Mouse (Mus musculus): Measurements from ENCODE around the gene Adamtsl2.

Adamtsl2 gene

GRCm38 (mm10) chr2:27077655-27078244, 1.4 kb upstream of the Adamtsl2 start:
- peak; percentile 70 for DNase-seq

DNA sequence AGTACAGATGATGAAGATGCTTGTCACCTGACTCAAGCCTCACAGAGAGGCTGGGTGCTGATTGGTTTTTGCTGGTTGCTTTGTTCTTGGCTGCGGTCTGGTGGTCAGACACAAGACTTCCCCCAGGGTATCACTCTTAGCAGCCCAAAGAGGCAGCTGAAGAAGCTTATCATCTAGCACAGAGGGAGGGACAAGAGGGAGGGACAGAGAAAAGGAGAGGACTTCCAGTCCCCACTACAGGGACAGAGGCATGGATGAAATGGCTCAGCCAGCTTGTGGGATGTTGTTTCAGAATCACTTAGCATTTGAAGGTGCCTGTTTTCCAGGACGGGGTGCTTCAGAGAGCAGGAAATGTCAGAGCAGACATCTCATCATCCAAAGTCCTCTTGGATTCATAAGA, 867 bp upstream of the Adamtsl2 start:
- DNase-seq: no peak

DNA sequence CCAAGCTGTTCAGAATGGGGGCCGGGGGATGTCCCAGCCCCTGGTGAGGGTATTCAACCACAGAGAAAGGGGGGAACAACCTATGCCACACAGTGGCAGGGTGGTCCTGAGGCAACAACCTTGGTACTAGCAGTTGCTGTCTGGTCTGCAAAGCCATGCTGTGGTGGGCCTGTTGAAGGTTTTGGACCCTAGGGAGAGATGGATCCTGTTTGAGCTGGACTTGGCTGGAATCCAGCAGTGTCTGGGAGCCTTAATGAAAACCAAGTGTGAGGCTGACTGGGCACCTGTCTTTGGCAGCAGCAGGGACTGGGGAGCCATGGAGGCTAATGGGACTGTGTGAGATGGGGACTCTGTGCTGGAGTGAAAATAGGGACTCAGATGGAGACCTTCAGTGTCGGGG, 470 bp downstream of the Adamtsl2 start:
- DNase-seq: peak; percentile 43

DNA sequence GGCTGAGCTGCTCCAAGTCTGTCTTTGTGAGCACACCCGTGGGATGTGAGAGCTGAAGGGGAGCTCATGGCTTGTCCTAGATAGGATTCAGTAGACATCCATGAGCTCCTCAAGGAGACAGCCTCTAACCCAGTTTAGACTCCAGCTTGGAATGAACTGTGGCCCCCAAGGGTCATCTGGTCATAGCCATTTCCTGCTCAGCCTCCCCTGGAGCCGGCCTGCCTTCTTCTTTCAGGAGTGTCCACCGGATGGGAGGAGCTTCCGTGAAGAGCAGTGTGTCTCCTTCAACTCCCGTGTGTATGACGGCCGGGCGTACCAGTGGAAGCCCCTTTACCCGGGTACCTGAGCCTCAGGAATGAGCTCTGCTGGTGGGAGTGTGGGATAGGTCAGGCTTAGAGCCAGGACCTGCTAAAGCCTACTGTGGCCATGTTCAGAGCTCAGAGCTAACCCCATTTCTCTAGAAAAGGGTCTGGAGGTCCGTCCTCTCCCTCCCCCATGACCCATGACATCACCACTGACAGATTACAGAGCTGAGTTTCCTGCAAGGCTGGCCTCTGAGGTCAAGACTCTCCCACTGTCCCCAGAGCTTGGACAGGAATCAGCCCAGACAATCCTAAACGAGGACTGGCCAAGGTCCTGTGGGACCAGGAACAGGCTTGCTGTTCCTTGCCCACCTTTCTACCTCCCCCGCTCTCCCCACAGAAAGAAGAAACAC, 4.7 kb downstream of the Adamtsl2 start:
- no peak for DNase-seq

DNA sequence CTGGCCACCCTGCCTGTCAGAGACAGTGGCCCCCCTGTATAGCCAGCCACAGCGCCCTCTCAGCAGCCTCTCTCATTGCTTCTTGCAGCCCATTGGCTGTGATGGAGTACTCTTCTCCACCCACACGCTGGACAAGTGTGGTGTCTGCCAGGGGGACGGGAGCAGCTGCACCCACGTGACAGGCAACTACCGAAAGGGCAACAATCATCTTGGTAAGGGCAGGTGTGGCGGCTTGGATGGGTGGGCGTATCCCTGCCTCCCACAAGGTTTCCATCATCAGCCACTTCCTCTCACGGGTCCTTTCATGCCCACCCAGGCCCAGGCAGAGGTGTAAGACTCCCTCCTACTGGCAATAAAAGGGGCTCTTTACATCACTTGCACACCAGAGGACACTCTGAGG, 5.8 kb downstream of the Adamtsl2 start:
- peak; percentile 63 for DNase-seq

GRCm38 (mm10) chr2:27085801-27086200, 6.6 kb downstream of the Adamtsl2 start:
- DNase-seq: no peak

GRCm38 (mm10) chr2:27086483-27087010, 7.4 kb downstream of the Adamtsl2 start:
- DNase-seq: no peak

DNA sequence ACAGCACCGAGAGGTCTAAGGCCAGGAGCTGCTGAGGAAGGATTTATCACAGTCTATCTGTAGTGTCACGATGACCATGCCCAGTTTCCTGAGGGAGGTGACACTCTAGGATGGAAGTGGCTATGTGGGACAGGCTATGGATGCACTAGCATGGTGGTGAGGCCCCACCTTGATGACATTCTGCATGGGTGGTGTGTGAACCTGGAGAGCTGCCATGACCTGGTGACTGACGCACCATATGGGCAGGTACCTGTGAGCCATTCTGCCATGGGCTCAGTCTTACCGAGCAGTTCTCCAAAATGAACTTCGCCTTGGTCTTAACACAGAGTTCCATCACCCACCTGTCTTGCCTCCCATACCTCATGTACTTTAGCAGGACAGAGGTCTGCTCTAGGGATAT, 8.4 kb downstream of the Adamtsl2 start:
- DNase-seq: no peak

DNA sequence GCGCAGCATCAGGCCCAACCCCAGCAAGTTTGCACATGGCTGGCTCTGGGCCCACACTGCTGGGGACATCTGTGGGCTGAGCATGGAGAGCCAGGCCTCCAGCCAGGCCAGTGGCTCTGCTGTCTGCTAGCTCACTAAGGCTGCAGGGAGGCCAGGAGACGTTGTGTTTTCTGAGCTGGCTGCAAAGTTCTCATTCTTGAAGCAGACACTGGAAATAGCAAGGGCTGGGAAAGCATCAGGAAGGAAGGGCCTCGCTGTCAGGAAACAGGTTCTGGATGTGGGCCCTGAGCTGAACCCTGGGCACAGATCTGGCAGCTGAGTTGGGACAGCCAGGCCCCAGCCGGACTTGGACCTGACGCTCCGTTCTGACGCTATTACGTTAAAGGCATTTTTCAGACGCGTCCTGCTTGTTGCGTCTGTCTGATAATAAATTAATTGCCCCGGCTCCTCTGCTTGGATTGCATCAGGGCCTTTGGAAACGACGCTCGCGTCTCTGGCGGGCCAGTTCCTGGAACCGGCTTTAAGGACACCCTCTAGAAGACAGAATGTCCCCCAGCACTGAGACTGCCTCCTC, 9.0 kb downstream of the Adamtsl2 start:
- DNase-seq: no peak

GRCm38 (mm10) chr2:27088700-27089099, 9.5 kb downstream of the Adamtsl2 start:
- no peak for DNase-seq

DNA sequence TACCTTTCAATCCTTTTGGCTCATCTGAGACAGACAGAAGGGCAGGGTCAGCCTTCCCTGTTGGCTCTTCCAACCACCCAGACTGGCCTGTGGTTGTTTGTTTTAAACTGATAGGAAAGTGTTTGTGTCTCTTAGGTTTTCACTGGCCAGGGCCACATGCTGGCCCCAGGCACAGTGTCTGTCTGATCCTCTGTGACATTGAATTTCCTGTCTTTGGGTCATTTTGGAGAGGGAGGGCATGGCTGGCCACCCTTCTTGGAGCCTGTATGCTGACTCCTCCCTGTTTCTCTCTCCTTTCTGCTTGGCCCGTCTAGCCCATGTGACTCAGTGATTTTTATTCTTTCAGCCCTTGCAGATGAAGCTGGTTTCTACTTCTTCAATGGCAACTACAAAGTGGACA, 10.1 kb downstream of the Adamtsl2 start:
- DNase-seq: no peak

DNA sequence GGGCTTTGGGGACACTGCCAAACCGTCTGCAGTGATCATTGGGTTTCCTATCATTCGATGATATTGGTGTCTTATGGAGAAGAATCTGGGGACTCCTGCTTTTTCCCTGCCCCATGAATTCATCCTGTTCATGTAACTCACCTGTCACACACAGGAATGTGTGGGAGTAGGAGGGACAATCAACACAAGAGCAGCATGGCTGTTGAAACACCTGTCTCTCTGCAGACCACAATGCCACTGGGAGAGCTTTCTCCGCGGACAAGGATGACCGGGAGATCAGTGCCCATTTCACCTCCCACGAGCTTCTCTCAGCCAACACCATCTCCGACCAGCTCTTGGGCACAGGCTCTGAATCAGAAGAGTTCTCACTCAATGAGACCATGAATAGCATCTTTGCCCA, 16.0 kb downstream of the Adamtsl2 start:
- DNase-seq: no peak

- DNase-seq: no peak
These were observed 17.3 kb downstream of the Adamtsl2 start for GRCm38 (mm10) chr2:27096341-27096981.

GRCm38 (mm10) chr2:27097241-27097656, 18.1 kb downstream of the Adamtsl2 start:
- DNase-seq: no peak

DNA sequence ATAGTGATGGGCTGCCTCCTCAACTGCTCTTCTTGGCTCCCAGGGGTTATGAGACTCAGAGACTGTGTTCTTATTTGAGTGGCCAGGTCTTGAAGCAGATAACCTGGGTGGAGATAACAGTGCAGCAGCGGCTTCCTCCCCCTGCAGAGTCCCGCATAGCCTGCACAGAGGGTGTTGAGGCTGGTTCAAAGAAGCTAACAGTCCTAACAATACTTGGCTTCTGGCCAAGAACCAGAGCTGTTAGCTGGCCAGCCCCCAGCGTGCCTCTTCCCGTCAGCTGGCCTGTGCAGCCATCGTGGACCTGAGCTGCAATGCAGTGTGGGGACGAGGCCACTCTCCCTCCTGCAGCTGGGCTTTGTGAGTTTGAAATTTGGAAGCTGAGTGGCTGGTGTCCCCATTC, 18.6 kb downstream of the Adamtsl2 start:
- no peak for DNase-seq

- no peak for DNase-seq
These were observed 24.4 kb downstream of the Adamtsl2 start for GRCm38 (mm10) chr2:27103554-27103953.

GRCm38 (mm10) chr2:27106816-27107215, 27.6 kb downstream of the Adamtsl2 start:
- DNase-seq: no peak

DNA sequence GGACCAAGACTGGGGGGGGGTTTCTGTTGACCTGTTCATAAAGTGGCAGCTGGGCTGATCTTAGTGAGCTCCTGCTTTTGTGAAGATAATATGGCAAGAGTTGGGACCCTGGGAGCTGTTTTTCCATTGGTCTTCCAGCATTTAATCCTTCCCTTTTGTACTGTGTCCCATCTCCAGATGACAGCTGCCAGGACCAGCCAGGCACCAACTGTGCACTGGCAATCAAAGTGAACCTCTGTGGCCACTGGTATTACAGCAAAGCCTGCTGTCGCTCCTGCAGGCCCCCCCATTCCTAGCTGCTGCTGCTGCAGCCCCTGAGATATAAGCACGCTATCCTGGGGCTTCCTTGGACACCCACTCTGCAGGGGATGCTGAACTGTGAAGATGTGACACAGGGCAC, 29.0 kb downstream of the Adamtsl2 start:
- no peak for DNase-seq

DNA sequence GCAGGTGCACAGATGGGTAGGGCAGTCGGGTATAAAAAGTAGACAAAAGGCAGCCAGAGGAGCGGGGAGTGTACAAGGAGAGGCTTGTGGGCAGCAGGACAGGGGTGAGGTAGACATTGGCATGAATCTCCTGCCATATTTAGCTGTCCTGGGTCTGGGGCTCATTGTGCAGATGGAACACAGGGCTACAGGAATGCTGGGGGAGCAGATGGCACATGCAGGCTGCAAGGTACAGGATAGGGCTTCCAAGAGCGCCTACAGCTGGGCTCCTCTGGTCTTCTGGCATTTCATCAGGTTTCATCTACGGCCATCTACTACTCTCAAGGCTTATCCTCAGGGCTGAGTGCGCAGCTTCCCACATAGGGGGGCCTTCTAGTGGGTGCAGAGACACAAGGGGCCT, 29.9 kb downstream of the Adamtsl2 start:
- DNase-seq: no peak

- DNase-seq: no peak
These were observed 33.4 kb downstream of the Adamtsl2 start for GRCm38 (mm10) chr2:27112585-27112984.

DNA sequence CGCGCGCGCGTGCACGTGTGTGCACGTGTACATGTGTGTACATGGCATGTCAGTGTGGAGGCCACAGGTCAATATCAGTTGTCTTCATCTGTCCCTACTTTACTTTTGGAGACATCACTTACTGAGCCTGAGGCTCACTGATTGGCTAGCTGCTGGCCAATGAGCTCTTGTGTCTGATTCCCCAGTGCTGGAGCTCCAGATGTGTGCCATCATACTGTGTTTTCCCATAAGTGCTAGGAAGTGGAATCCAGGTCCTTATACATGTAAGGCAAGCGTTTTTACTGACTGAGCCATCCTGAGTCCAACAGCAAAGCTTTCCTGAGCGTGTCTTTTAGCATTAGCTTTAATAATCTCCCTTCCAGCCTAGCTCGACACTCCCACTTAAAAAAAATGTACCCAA, 35.0 kb downstream of the Adamtsl2 start:
- DNase-seq: no peak

DNA sequence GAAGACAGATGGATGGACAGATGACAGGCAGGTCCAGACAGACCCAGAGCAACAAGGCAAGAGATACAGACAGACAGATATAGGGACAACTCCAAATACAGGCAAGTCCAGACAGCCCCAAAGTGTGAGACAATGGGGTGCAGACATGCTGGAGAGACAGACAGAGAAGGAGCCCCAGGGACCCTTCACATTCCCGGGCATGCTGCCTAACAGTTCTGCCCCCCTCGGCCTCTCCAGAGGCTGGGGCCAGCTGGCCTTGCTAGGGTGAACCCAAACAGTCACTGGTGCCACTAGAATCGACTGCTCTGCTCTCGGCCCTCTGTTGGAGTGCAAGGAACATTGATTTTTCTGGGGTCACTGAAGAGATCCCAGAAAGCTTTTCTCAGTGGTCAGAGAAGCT, 39.3 kb downstream of the Adamtsl2 start:
- DNase-seq: no peak

- no peak for DNase-seq
These were observed 40.6 kb downstream of the Adamtsl2 start for GRCm38 (mm10) chr2:27119766-27120165.

DNA sequence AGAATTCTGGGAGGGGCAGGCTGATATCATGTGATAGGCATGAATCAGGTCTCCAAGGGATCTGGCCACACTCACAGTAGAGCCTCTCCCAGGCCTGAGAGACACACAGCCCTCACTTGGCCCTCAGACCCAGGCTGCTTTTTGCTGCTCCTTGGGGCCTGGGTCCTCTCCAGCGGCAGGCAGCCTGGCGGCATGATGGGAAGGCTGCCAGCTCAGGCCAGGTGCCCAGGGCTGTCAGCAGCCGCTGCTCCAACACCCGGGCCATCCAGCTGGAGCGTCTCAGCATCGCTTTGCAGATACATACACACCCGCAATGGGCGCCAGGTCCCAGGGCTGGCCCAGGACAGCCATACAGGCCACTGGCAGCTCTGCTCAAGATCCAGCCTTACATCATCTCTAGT, 41.1 kb downstream of the Adamtsl2 start:
- peak; percentile 70 for DNase-seq
